Mouse (Mus musculus): ENCODE measurements at regions not wholly inside any gene's neighbourhood (a gene's known extent, or its start where the extent isn't known, plus 50 kb on each side); places are given as distances from the start of the nearest gene placed in this dataset.

DNA sequence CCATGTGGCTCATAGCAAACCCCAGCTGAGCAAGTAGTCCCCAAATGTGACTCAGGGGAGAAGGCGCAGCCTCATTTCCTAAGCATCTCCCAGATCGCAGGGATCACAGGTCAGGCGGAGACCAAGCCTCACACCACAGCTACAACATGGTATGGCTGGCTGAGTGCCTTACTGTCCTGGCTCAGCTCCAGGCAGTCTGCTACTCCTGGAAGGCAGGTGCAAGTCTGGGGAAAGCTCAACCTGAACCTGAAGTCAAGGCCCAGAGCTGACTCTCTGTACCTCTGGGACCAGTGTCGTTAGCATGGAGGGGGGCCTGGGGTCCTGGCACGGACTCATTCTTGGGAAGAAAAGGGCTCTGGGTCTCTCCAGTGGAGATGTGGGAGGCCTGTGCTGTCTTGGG, 113.0 kb upstream of the A530016L24Rik start:
- no peak for DNase-seq (ENCODE audit: low read depth, low spot score)

DNA sequence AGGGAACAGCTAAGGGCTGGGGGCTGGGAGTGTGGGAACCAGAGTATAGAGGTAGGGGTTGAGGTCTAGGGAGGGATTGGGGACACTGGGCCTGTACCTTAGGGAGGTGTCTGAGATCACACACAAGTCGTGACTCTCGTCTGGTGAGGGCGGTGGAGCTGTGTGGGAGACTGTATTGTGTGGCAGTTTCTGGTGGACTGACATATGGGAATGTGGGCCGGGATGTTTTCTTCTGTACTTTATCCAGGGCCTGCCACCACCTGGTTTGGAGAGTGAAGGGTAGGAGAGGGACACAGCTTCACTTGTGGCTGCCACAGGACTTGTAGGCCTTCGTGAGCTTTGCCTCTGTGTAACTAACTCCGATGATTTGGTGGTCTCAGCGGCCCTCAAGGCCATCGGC, 112.5 kb upstream of the A530016L24Rik start:
- no peak for DNase-seq (ENCODE audit: low read depth, low spot score)

DNA sequence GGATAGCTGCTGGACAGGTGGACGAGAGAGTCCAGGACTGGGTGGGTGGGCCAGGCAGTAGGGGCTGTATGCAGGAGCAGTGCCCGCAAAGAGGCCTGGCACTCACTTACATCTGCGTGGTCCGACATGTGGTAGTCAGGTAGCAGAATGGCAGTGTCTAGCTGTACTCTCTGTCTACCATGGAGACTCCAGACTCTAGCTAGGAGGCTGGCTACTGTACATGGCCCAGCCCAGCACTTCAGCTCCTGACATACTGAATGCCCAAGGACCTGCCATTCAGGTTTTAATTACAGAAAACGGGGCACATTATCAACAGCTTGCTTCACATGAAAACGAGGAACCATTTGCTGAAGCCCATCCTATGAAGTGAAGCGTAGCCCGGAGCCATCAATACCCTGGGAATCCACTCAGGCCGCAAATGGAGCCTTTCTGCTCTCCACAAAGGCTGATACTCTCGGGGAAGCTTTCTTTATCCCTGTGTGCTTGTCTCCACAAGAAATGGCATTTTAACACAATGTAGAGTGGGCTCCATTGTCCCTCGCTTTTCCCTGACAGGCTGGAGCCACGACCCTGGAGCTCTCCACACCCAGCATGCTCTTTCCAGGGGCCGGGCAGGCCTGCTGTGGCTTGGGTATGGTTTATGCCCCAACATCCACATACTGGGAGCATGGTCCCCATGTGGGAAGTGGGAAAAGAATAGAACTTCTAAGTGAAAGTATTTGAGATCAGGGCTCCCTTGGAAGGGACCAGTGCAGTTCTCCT, 110.6 kb upstream of the A530016L24Rik start:
- no peak for DNase-seq (ENCODE audit: low read depth, low spot score)

DNA sequence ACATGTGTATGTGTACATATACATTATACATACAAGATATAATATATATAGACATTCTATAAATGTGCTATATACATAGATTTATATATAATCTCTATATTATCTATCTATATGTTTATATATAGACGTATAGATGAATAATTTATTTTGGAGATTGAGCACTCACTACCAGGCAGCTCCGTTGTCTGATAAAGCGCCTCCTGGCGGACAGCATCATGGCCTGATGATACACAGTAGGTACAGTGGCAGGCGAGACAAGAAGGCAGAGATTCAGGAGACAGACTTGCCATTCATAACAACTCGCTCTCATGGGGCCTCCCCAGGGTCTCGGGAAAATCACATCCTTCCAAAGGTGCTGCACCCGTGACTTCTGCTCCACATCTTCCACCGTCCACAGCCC, 101.4 kb upstream of the A530016L24Rik start:
- peak; percentile 21 for DNase-seq (ENCODE audit: low read depth, low spot score)

DNA sequence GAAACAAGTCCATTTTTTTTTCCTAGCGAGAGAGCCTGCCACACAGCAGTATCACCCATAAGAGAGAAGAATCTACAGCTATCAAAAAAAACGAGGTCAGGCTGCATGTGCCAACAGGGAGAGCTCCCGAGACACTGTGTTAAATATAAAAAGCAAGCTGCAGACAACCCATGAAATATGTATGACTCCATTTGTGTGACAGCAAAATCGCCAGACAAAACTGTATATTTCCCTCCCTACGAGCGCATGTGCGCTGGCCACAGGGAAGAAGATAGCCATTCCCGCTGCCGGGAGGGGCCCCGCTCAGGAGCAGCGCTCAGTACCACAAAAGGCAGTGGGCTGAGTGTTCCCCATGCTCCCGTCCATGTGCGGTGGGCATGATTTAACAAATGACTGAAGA, 93.3 kb upstream of the A530016L24Rik start:
- DNase-seq (ENCODE audit: low read depth, low spot score): no peak

DNA sequence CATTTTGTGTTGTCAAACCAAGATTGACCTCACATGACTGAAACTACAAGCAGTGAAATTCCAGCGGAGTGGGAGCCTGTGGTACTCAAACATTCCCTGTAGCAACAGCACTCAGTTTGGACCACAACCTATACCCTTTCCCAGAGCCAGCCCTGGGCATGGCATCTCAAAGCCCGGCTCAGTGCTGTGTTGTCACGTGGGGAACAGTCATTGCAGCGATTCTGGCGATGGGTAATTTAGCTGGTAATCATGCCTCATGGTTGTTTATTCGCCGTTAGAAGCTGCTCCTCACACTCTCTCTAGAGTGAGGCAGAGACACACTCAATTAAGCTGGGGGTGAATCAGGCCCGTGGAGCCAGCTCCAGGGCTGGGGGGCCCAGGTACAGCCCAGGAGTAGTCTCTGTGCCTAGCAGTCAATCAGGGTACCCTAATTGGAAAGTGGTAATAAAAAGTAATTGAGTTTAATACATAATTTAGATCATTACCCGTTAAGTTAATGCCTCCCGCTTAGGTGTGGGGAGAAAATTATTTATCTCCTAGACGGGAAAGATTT, 85.5 kb upstream of the A530016L24Rik start:
- DNase-seq (ENCODE audit: low read depth, low spot score): no peak

DNA sequence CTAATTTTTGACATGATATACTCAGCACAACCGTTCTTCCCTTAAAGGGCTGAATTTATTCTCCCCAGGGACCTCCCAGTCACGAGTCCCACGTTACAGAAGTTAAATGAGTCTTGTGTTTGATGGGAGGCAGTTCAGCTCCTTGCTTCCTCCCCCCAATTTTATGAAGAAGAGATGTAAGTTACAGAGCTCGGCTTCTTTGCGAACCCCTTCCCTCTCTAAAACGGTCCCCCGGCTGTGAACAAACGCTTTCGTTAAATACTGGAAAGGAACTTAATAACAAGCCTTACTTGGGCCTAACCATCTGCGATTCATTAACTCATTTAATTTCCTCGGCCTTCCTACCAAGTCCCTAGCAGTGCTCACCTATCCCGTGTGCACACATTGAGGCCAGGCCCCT, 84.9 kb upstream of the A530016L24Rik start:
- no peak for DNase-seq (ENCODE audit: low read depth, low spot score)

DNA sequence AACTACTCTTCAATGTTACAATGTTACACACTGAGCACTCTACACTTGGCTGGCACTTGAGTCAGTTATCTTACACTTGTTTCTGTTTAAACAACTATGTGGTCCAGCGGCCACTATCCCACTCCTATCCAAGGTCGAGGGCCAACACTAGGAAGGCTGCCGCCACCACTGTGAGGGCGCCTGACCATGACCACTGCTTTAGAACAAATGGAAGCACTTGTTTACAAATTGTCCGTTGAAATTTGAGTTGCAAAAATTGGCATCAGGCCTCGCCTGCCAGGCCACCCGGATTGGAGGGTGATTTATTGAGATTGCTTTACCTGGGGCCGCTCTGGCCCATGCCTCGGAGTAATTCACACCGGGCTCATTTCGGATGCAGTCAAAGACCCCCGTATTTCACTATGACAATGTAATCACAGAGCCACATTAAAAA, 83.5 kb upstream of the A530016L24Rik start:
- DNase-seq (ENCODE audit: low read depth, low spot score): no peak

DNA sequence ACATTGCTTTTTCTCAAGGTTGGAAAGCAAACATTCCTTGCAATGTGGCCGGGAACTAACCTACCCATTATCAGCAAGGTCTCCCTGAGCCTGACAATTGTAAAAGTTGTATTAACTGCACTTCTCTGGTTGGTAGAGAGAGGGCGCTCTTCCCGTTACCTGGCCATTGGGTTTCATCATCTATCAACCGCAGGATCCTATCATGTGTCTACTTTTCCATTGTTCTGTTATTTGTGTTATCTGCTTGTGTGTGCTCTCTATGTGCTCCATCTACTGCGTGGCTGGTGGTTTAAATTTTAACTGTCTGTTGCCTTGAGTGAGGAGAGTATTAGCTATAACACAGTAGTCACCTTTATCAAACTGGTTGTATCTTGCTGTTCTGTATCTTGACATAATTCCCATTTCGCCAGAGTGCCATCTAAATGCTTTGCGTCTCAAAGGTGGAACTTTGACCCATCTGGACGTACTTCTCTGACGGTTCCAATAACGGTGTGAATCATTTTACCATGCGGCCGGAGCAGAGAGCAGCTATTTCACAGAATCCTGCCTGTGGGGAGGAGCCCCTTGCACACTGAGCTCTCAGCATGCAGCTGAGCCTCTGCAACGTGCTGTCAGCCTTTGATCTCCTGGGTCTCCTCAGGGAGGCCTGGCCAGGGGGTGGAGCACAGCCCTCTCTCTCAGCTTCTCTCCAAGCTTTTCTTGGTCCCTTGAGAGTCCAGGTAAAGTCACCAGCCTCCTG, 77.5 kb upstream of the A530016L24Rik start:
- peak; percentile 36 for DNase-seq (ENCODE audit: low read depth, low spot score)

DNA sequence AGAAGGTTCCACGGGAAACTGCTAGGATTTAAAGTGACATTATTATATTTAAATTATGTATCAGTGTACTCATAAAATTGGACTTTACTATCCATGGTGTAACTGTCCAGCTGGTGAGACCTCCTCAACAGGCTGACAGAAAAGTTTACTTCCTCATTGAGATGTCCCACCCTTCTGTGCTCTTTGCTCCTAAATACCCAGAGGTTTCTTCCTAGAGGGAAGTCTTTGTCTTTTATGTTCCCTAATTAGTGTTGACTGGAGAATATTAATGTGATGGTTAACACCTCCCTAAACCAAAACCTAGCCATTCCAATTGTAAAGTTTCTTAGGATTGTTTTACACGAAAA, 76.9 kb upstream of the A530016L24Rik start:
- DNase-seq (ENCODE audit: low read depth, low spot score): no peak

DNA sequence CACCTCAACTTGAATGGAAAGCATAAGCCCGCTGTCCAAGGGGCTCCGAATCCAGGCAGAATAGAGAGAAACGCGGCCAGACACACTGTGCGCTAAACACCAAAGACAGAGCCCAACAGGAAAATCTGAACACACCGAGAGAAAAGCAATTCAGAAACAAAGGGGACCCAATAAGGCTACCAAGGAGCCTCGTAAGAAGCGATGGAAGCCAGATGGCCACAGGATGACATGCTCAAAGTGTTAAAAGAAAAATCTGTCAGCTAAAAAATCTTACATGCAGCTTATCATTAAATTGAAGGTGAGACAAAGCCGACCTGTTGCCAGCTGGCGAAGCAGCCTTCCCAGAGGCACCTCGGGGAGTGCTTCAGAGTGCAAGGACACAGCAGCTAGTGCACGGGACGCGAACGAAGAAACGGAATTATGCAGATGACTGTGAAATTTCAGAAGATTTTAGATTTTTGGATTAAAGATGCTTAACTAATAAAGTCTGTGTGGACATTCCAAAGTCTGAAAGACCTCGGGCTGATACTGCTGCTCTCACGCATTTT, 73.2 kb upstream of the A530016L24Rik start:
- no peak for DNase-seq (ENCODE audit: low read depth, low spot score)

DNA sequence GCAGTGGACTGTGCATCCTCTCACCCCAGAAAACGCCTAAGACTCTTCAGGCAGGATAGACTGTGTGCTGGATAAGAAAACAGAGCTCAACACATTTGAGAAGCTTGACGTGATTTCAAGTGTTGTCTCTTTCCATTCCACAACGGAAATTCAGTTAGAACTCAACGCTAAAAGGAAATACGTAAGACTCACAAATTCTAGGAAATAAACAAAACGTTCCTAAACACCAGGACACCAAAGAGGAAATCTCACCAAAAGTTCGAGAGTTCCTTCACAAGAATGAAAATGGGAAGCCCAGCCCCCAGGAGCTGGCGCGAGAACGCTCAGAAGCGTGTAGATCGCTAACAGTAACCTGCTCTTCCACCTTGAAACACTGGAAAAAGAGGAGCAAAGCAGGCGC, 72.7 kb upstream of the A530016L24Rik start:
- DNase-seq (ENCODE audit: low read depth, low spot score): no peak

DNA sequence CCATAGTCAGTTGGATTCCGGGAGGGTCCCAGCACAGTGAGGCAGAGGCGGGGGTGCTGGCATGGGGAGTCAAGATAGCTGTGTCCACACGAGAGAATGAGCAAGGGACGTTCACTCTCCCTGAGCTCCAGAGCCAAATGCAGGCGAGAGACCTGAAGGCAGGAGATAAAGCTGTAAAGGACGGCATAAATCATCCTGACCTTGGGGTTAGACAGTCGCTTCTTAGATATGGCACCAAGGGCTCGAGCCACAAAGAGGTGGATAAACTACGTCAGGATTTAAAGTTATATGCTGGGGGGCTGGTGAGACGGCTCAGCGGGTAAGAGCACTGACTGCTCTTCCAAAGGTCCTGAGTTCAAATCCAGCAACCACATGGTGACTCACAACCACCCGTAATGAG, 70.6 kb upstream of the A530016L24Rik start:
- DNase-seq (ENCODE audit: low read depth, low spot score): no peak

DNA sequence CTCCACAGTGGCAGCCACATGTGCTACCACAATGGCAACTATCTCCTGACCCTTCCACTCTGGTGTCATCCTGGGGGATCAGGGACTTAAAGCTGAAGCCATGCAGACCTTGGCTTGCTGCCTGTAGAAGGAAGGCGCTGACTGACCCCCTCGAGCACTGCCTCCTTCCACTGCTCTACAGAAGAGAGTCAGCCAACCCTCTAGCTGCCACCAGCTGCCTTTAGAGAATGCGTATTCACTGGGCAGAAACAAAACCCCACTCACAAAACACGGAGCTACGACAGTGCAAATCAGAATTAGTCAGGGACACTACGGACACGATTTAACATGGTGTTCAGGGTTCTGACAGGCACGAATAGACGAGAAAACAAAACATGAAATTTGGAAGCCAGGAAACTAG, 67.1 kb upstream of the A530016L24Rik start:
- DNase-seq (ENCODE audit: low read depth, low spot score): no peak

DNA sequence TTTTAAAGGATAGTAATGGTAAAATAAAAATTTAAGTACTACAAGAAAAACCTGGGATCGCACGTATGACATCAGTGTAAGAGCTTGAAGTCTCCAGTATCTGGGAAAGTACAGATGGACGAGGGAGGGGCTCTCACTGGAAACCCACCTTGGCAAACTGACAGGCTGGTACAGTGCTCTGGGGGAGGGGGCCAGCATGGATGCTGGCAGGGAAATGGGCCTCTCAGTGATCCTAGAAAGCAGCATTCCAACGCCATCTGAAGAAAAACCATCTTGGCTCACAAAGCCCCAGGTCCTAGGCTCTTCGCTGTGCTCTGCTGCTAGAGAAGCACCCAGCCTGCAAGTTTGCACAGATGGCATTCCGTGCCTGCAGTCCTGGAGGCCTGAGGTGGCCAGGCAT, 65.1 kb upstream of the A530016L24Rik start:
- no peak for DNase-seq (ENCODE audit: low read depth, low spot score)

DNA sequence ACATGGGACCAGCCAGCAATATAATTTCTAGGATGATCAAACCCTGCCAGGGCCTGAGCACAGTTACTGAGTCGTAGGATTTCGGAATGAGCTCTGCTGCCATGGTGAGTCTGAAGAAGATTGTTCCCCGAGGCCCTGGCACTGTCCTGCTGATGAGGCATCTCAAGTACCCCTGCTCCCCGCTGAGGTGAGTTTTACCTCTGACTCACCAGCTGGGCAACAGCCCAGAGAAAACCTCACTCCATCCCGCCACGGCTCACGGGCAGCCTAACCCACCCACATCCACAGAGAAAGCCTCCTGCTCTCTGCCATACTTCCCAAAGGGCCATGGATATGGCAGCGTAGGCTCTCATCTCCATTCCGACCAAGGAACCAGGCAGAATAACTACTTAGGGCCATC, 62.6 kb upstream of the A530016L24Rik start:
- no peak for DNase-seq (ENCODE audit: low read depth, low spot score)

DNA sequence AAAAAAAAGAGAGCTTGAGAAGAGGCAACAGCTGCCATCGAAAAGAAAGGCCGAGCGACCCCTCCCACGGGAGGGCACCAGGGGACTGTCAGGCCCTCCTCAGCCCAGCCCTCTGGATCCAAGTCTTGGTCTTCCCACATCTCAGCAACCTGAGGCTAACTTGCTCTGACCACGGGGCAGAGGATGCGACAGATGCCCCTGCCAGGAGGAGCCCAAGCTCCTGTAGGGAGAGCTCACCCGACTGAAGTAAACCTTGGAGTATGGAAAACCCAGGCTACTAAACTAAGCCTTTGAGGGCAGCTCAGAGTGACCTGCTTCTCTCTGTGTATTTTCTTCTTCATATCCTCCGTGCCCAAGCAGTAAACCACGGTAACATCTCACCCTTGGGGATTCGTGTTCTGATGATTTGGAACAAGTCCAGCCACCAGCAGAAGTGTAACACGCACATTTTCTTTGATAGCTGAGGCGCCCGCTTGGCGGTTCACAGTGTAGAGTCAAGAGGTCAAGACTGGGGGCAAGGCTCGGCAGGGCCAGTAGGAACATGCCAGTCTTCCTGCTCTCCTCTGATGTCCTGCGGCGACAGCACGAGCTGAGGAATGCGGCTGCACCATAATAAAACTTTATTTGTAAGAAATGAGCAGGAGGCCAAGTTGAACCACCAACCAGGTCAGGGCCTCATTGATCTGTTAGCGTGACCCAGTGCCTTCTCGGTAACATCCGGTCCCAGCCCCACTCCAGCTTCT, 59.0 kb upstream of the A530016L24Rik start:
- DNase-seq (ENCODE audit: low read depth, low spot score): no peak

DNA sequence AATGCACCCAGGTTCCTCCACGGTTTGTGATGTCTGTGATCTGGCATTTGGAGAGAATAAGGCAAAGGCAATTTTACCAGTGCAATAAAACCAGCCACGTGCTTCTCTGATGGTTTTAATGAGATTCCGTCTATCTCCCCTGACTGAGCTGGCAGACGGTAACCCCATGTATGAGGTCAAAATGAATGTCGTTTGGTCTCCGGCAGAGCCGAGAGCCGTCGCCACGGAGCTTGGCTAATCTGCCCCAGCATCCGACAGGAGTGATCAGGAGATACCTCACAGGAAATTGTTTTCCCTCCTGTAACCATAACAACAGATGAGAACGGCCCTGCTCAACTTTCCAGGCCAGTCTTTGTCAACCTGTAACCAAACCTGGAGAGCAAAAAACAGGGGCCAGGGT, 55.9 kb upstream of the A530016L24Rik start:
- no peak for DNase-seq (ENCODE audit: low read depth, low spot score)

DNA sequence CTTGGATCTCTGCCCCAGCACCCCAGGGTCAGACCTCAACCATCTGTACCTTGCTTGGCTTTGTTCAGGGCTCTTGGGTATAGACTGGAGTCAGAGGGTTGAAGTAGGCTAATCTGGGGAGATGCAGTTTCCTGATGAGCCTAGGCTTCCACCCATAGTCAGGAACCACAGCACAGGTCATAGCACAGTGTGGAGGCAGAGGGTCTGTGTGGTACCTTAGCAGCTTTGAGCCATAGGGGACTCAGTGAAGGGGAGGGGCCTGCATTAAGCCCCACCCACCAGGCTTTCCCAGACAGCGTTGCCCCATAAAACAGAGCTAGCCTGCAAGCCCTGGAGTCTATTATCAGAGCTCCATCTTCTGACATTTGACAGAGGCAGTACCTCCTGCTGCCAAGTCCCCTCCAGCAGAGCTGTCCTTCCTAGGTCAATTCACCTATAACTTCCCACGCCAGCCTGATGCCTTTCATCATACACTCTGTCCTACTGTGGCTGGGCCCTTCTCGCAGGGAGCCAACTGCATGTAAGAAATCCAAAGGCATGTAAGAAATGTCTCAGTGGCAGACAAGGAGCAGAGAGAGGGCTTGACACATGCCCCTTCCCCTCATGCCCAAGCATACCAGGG, 54.5 kb upstream of the A530016L24Rik start:
- DNase-seq (ENCODE audit: low read depth, low spot score): no peak

DNA sequence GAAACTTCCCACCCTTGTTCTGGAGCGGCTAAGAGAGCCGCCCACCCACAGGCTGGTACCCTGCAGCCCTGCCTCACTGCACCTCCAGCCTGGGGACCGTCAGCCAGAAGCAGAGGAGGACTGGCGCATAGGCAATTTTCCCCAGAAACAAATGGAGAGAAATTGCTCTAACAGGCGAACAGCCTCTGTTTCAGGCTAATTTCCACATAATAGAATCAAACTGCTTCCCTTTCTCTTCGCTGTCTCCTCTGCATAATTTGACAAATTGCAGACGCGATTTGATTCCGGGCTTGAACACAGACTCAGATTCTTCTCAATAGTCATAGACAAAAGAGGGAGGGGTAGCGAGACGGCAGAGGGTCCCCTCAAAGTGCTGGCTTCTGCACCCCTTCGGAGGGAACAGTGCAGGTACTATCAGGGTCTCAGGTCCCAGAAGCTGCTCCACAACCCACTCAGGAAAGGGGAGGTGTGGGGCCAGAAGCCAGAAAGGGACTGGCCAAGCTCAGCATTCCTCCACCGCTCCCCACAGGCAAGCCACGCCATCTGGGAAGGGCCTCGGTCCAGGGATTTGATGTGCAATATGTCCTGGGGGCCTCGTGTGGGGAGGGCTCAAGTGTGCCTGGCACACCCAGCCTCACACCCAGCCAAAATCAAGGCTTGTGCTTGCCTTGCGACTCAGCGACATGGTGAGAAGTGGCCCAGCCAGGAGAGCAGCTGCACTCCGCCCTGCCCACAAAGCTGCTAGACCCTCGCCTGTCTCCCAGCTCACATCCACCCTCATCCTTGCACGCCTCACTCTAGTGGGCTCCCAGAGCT, 53.7 kb upstream of the A530016L24Rik start:
- no peak for DNase-seq (ENCODE audit: low read depth, low spot score)

DNA sequence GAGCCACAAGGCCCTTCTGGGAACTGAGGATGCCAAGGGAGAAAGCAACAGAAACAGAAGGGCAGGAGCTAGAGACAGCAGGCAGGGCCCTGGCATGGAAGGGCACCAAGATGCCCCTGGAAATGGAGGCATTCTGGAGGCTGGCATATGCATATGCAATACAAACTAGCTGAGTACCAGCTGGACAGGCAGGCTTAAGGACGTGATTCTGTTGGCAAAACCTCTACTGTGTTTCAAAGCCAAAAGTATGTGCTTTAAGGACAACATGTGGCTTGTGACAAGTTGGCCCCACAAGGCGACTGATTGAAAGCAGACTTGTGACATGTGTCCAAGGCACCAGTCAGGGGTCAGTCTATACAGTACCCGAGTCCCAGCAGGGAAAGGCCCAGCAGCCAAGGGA, 52.2 kb upstream of the A530016L24Rik start:
- no peak for DNase-seq (ENCODE audit: low read depth, low spot score)
